Mouse (Mus musculus) frontal cortex, postnatal 36 days (tissue): Measurements from ENCODE around the gene Mrfap1.
A peak's percentile ranks its signal among the peaks of the same experiment; 100 is the strongest.

Experiments used
- DNase-seq, 2 experiments: peaks; one replicate each; pipeline ENCODE4 v3.0.0; 2022; ENCODE audit warnings: low spot score in 2 of 2

Gene Mrfap1

GRCm38 (mm10) chr5:36786052-36786451 is 10.5 kb downstream of the Mrfap1 start:
- no peak for DNase-seq

GRCm38 (mm10) chr5:36779512-36779911 is 17.1 kb downstream of the Mrfap1 start:
- no peak for DNase-seq

GRCm38 (mm10) chr5:36778901-36779300 is 17.7 kb downstream of the Mrfap1 start:
- no peak for DNase-seq

GRCm38 (mm10) chr5:36777186-36777585 is 19.4 kb downstream of the Mrfap1 start:
- DNase-seq = no peak

GRCm38 (mm10) chr5:36776021-36776575 is 20.5 kb downstream of the Mrfap1 start:
- no peak for DNase-seq

GRCm38 (mm10) chr5:36775317-36775716 is 21.3 kb downstream of the Mrfap1 start:
- DNase-seq = no peak

- no peak for DNase-seq
Observed at GRCm38 (mm10) chr5:36772586-36772985, 24.0 kb downstream of the Mrfap1 start.

GRCm38 (mm10) chr5:36769603-36770002 is 27.0 kb downstream of the Mrfap1 start:
- DNase-seq = no peak

- DNase-seq = no peak
Observed at GRCm38 (mm10) chr5:36766958-36767703, 29.4 kb downstream of the Mrfap1 start.

- DNase-seq = no peak
Observed at GRCm38 (mm10) chr5:36759848-36760247, 36.7 kb downstream of the Mrfap1 start.

GRCm38 (mm10) chr5:36757033-36757432 is 39.5 kb downstream of the Mrfap1 start:
- no peak for DNase-seq

- DNase-seq = no peak
Observed at GRCm38 (mm10) chr5:36750119-36751078, 46.2 kb downstream of the Mrfap1 start.

- DNase-seq = peak; percentile 94 to 97
Observed at GRCm38 (mm10) chr5:36748536-36749061, 48.0 kb downstream of the Mrfap1 start, which contains the start of gene Bloc1s4. Gene Bloc1s4 (minus strand): TSS chr5:36748650.

- peak in 1 of 2 experiments; percentile 9 for DNase-seq
Observed at GRCm38 (mm10) chr5:36747794-36748535, 48.6 kb downstream of the Mrfap1 start.

- no peak for DNase-seq
Observed at GRCm38 (mm10) chr5:36747071-36747470, 49.5 kb downstream of the Mrfap1 start.
